Mouse (Mus musculus) limb, embryonic 14.5 days (tissue): ENCODE results near the gene Ankrd17. TPM values are rescaled to one million over a fixed set of nuclear protein-coding genes. Genes with fewer than 3 reads are reported as not detected.
A peak's percentile ranks its signal among the peaks of the same experiment; 100 is the strongest.

ENCODE experiments used
- ATAC-seq: fragments of 200-750 bp; cut with Nextera tagmentation; 2 replicates; pipeline ENCODE4 v1.8.0; 2017; ENCODE audit warnings: low read depth, moderate number of reproducible peaks, moderate TSS enrichment; ENCODE audit not compliant: low FRiP score
- DNase-seq: peaks from one replicate; pipeline ENCODE4 v3.0.0-alpha.2; 2015; ENCODE audit warnings: low spot score
- H3K27ac ChIP-seq: fragments of 300-500 bp; sonication (generic); replicated peaks from 2 replicates; pipeline ENCODE4 v1.5.1; 2014; ENCODE audit warnings: low read depth, mild to moderate bottlenecking, low read length, moderate library complexity, mixed read lengths
- H3K27me3 ChIP-seq: fragments of 300-500 bp; sonication (generic); 2 replicates; pipeline ENCODE4 v1.6.1; 2014; ENCODE audit warnings: low read length, mixed read lengths; ENCODE audit not compliant: control insufficient read depth, insufficient read depth
- H3K36me3 ChIP-seq: fragments of 300-500 bp; sonication (generic); 2 replicates; pipeline ENCODE4 v1.6.1; 2014; ENCODE audit warnings: mild to moderate bottlenecking, low read length, moderate library complexity, mixed read lengths; ENCODE audit not compliant: control insufficient read depth, insufficient read depth
- H3K4me1 ChIP-seq: fragments of 300-500 bp; sonication (generic); 2 replicates; pipeline ENCODE4 v1.6.1; 2014; ENCODE audit warnings: antibody characterized with exemption, low read length, mixed read lengths; ENCODE audit not compliant: control insufficient read depth, insufficient read depth
- H3K4me2 ChIP-seq: fragments of 300-500 bp; sonication (generic); replicated peaks from 2 replicates; pipeline ENCODE4 v1.6.1; 2014; ENCODE audit warnings: low read depth, mild to moderate bottlenecking, low read length, moderate library complexity; ENCODE audit not compliant: severe bottlenecking
- H3K4me3 ChIP-seq: fragments of 300-500 bp; sonication (generic); replicated peaks from 2 replicates; pipeline ENCODE4 v1.5.1; 2014; ENCODE audit warnings: low read length
- H3K9ac ChIP-seq: fragments of 300-500 bp; sonication (generic); 2 replicates; pipeline ENCODE4 v1.6.1; 2014; ENCODE audit warnings: mild to moderate bottlenecking, low read depth, low read length, moderate library complexity; ENCODE audit not compliant: severe bottlenecking
- H3K9me3 ChIP-seq: fragments of 300-500 bp; sonication (generic); 2 replicates; pipeline ENCODE4 v1.6.1; 2016; ENCODE audit warnings: low read length; ENCODE audit not compliant: control insufficient read depth
- POLR2A ChIP-seq: fragments of 200-500 bp; IDR thresholded peaks from 2 replicates; pipeline ENCODE4 v1.8.0; 2012; ENCODE audit warnings: inconsistent platforms, mild to moderate bottlenecking, moderate library complexity, borderline replicate concordance; ENCODE audit not compliant: insufficient read depth, insufficient read length; ENCODE audit errors: extremely low read depth
- WGBS: fragments of 180-500 bp; shearing (Covaris S2); extraction: QIAGEN DNeasy Blood & Tissue Kit; methylation state at CpG from one replicate; pipeline ENCODE4 v1.1.7; 2014; 5-methylcytosine and 5-hydroxymethylcytosine counted together
- polyA plus RNA-seq, 2 experiments: library from polyadenylated mRNA; depleted of rRNA in 1 of 2; stranded (reverse) in 1 of 2; unstranded in 1 of 2; fragments of >200 nt; fragmentation: Nextera tagmentation in 1 of 2; extraction: Ambion mirVana in 1 of 2; gene quantifications; 2 replicates each; pipeline versions ENCODE4 v1.2.1 to v1.2.3; 2012 to 2014

Gene Ankrd17
- polyA plus RNA-seq, 2 experiments = 34.9 to 54.4 TPM

GRCm38 (mm10) chr5:90194831-90195230, 171.5 kb downstream of the Ankrd17 start:
- TF ChIP-seq POLR2A = no peak
- Histone ChIP-seq H3K4me3 (no peak overlapping the region), H3K9me3 (no peaks in the 10 kb centered on the region), H3K27me3 (no peaks in the 10 kb centered on the region), H3K36me3 (no peaks in the 10 kb centered on the region), H3K9ac (no peak overlapping the region), H3K4me2 (no peak overlapping the region), H3K27ac (no peak overlapping the region), H3K4me1 (no peaks in the 10 kb centered on the region)
- DNase-seq = peak; percentile 86
- peak; percentile 77 for ATAC-seq
- 25% methylated on average over 6 of the region's 6 CpGs for WGBS

GRCm38 (mm10) chr5:90182782-90183181, 183.6 kb downstream of the Ankrd17 start:
- Histone ChIP-seq H3K27me3 (no peaks in the 10 kb centered on the region), H3K4me3 (no peak overlapping the region), H3K9me3 (no peaks in the 10 kb centered on the region), H3K9ac (no peak overlapping the region), H3K4me2 (no peak overlapping the region), H3K4me1 (no peaks in the 10 kb centered on the region), H3K27ac (no peak overlapping the region), H3K36me3 (no peaks in the 10 kb centered on the region)
- no peak; the same call in 1 of the 2 replicates for ATAC-seq
- DNase-seq = peak; percentile 41
- TF ChIP-seq POLR2A = no peak
- 35% methylated on average over 5 of the region's 5 CpGs for WGBS

GRCm38 (mm10) chr5:90179094-90179493, 187.3 kb downstream of the Ankrd17 start:
- H3K36me3 ChIP-seq = no peaks in the 10 kb centered on the region
- ATAC-seq (no peak), DNase-seq (no peak)
- no peaks in the 10 kb centered on the region for H3K27me3 ChIP-seq
- no peak overlapping the region for H3K4me2 ChIP-seq
- H3K9ac ChIP-seq = no peak overlapping the region
- H3K4me1 ChIP-seq = no peaks in the 10 kb centered on the region
- H3K9me3 ChIP-seq = no peaks in the 10 kb centered on the region
- WGBS = 80% methylated on average over 5 of the region's 5 CpGs
- H3K27ac ChIP-seq = no peak overlapping the region
- no peak overlapping the region for H3K4me3 ChIP-seq
- no peak for TF ChIP-seq POLR2A

DNA sequence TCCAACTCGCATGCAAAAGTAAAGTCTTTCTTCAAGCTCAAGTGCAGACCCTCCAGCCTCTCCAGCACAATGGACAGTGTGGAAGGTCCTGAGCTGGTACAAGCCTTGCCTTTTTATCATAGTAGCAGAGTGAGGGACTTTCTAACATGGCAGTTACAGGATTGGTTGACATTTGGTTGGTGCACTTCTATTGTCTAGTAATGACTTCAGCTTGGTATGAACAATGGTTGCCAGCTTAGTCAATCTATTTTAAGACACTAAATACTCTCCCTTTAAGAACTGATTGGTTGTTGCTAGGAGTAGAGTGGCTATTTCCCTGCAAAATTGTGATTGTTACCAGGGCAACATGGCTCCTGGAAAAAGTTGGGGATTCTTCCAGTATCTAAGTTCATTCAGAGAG, 188.3 kb downstream of the Ankrd17 start:
- H3K9me3 ChIP-seq = no peaks in the 10 kb centered on the region
- no peaks in the 10 kb centered on the region for H3K4me1 ChIP-seq
- no peak overlapping the region for H3K4me3 ChIP-seq
- no peak for TF ChIP-seq POLR2A
- H3K27me3 ChIP-seq = no peaks in the 10 kb centered on the region
- H3K36me3 ChIP-seq = no peaks in the 10 kb centered on the region
- WGBS = 100% methylated on average over 1 of the region's 1 CpGs
- no peak overlapping the region for H3K4me2 ChIP-seq
- no peak for DNase-seq
- no peak for ATAC-seq
- no peak overlapping the region for H3K27ac ChIP-seq
- H3K9ac ChIP-seq = no peak overlapping the region

Other genes starting within 250 kb of the Ankrd17 start
- gene Cox18, start 142.6 kb downstream of the Ankrd17 start, polyA plus RNA-seq (2012; rRNA removed) = 28.6 and 35.4 TPM in 2 replicates
- 32.9 and 34.3 TPM in 2 replicates for gene Cox18, start 142.6 kb downstream of the Ankrd17 start, polyA plus RNA-seq (2014; fragmentation: Nextera tagmentation; extraction: Ambion mirVana)
- 3.2 and 3.8 TPM in 2 replicates for gene Gm9958, start 627 bp upstream of the Ankrd17 start, polyA plus RNA-seq (2012; rRNA removed)
- 6.2 and 6.7 TPM in 2 replicates for gene Gm9958, start 627 bp upstream of the Ankrd17 start, polyA plus RNA-seq (2014; fragmentation: Nextera tagmentation; extraction: Ambion mirVana)
- 1.3 and 6.9 TPM in 2 replicates for gene Alb, start 94.3 kb upstream of the Ankrd17 start, polyA plus RNA-seq (2012; rRNA removed)
- 0.66 and 0.73 TPM in 2 replicates for gene Alb, start 94.3 kb upstream of the Ankrd17 start, polyA plus RNA-seq (2014; fragmentation: Nextera tagmentation; extraction: Ambion mirVana)
- 39.3 and 47.5 TPM in 2 replicates for gene Afp, start 124.2 kb upstream of the Ankrd17 start, polyA plus RNA-seq (2012; rRNA removed)
- 0.58 TPM in 1 of 2 replicates, not detected in the other for gene Afp, start 124.2 kb upstream of the Ankrd17 start, polyA plus RNA-seq (2014; fragmentation: Nextera tagmentation; extraction: Ambion mirVana)
- not detected in 2 replicates for gene Afm, start 152.4 kb upstream of the Ankrd17 start, polyA plus RNA-seq (2012; rRNA removed)
- gene Afm, start 152.4 kb upstream of the Ankrd17 start, polyA plus RNA-seq (2014; fragmentation: Nextera tagmentation; extraction: Ambion mirVana) = not detected in 2 replicates
- gene 5830473C10Rik, start 194.5 kb upstream of the Ankrd17 start, polyA plus RNA-seq (2012; rRNA removed) = 0.03 TPM in 1 of 2 replicates, not detected in the other
- not detected in 2 replicates for gene 5830473C10Rik, start 194.5 kb upstream of the Ankrd17 start, polyA plus RNA-seq (2014; fragmentation: Nextera tagmentation; extraction: Ambion mirVana)